Mouse (Mus musculus) lung, embryonic 16.5 days (tissue): ENCODE measurements around the gene Cacna2d3. TPM values are rescaled to one million over a fixed set of nuclear protein-coding genes. Genes with fewer than 3 reads are reported as not detected.

ENCODE experiments used
- ATAC-seq: fragments of 200-750 bp; cut with Nextera tagmentation; 2 replicates; pipeline ENCODE4 v1.8.0; 2017; ENCODE audit warnings: low read depth, mild to moderate bottlenecking, moderate library complexity
- H3K27ac ChIP-seq: fragments of 300-500 bp; sonication (generic); 2 replicates; pipeline ENCODE4 v1.5.1; 2014; ENCODE audit warnings: mild to moderate bottlenecking, control low read depth, low read length
- H3K27me3 ChIP-seq: fragments of 300-500 bp; sonication (generic); 2 replicates; pipeline ENCODE4 v1.6.1; 2014; ENCODE audit warnings: low read depth, low read length, mixed read lengths; ENCODE audit not compliant: control insufficient read depth, insufficient read depth
- H3K36me3 ChIP-seq: fragments of 300-500 bp; sonication (generic); 2 replicates; pipeline ENCODE4 v1.6.1; 2014; ENCODE audit warnings: low read length; ENCODE audit not compliant: control insufficient read depth, insufficient read depth
- H3K4me1 ChIP-seq: fragments of 300-500 bp; sonication (generic); replicated peaks from 2 replicates; pipeline ENCODE4 v1.6.1; 2014; ENCODE audit warnings: low read length, mixed read lengths; ENCODE audit not compliant: control insufficient read depth, insufficient read depth
- H3K4me2 ChIP-seq: fragments of 300-500 bp; sonication (generic); 2 replicates; pipeline ENCODE4 v1.6.1; 2014; ENCODE audit warnings: low read depth, low read length, control low read depth
- H3K4me3 ChIP-seq: fragments of 300-500 bp; sonication (generic); 2 replicates; pipeline ENCODE4 v1.5.1; 2014; ENCODE audit warnings: mild to moderate bottlenecking, low read length, control low read depth
- H3K9ac ChIP-seq: fragments of 300-500 bp; sonication (generic); 2 replicates; pipeline ENCODE4 v1.6.1; 2014; ENCODE audit warnings: low read length, control low read depth
- H3K9me3 ChIP-seq: fragments of 300-500 bp; sonication (generic); 2 replicates; pipeline ENCODE4 v1.6.1; 2016; ENCODE audit warnings: low read length; ENCODE audit not compliant: control insufficient read depth
- WGBS: fragments of 180-500 bp; shearing (Covaris S2); extraction: QIAGEN DNeasy Blood & Tissue Kit; methylation state at CpG from one replicate; pipeline ENCODE4 v1.1.7; 2014; 5-methylcytosine and 5-hydroxymethylcytosine counted together
- polyA plus RNA-seq: library from polyadenylated mRNA; unstranded; fragments of >200 nt; fragmentation: Nextera tagmentation; extraction: Ambion mirVana; gene quantifications from 2 replicates; pipeline ENCODE4 v1.2.1, GENCODE M21; 2015

The Cacna2d3 gene
- polyA plus RNA-seq, 1 experiment from 2014 or later = 0.98 TPM

GRCm38 (mm10) chr14:29429788-29430187 lies 291.9 kb downstream of the Cacna2d3 start:
- ATAC-seq = no peak
- Histone ChIP-seq H3K4me3 (no peak overlapping the region), H3K36me3 (no peaks in the 10 kb centered on the region), H3K4me1 (no peaks in the 10 kb centered on the region), H3K4me2 (no peak overlapping the region), H3K27ac (no peak overlapping the region), H3K9me3 (no peaks in the 10 kb centered on the region), H3K9ac (no peak overlapping the region), H3K27me3 (no peaks in the 10 kb centered on the region)
- WGBS = 76% methylated on average over 2 of the region's 2 CpGs

- Histone ChIP-seq H3K27ac (no peak overlapping the region), H3K9me3 (no peaks in the 10 kb centered on the region), H3K36me3 (no peaks in the 10 kb centered on the region), H3K27me3 (no peaks in the 10 kb centered on the region), H3K4me2 (no peak overlapping the region), H3K4me1 (no peaks in the 10 kb centered on the region), H3K9ac (no peak overlapping the region), H3K4me3 (no peak overlapping the region)
- 76% methylated on average over 3 of the region's 3 CpGs for WGBS
- no peak for ATAC-seq
These were observed 296.0 kb downstream of the Cacna2d3 start for GRCm38 (mm10) chr14:29425666-29426065.

GRCm38 (mm10) chr14:29425208-29425607 lies 296.5 kb downstream of the Cacna2d3 start:
- H3K9ac ChIP-seq = no peak overlapping the region
- H3K36me3 ChIP-seq = no peaks in the 10 kb centered on the region
- no peaks in the 10 kb centered on the region for H3K9me3 ChIP-seq
- no peak for ATAC-seq
- no peak overlapping the region for H3K4me2 ChIP-seq
- H3K27ac ChIP-seq = no peak overlapping the region
- H3K27me3 ChIP-seq = no peaks in the 10 kb centered on the region
- H3K4me3 ChIP-seq = no peak overlapping the region
- no peaks in the 10 kb centered on the region for H3K4me1 ChIP-seq
- WGBS = 83% methylated on average over 3 of the region's 3 CpGs

- WGBS = 10% methylated on average over 2 of the region's 2 CpGs
- peaks cover 4% of the 10 kb centered on the region for H3K4me1 ChIP-seq
- no peak overlapping the region for H3K27ac ChIP-seq
- no peaks in the 10 kb centered on the region for H3K36me3 ChIP-seq
- H3K4me3 ChIP-seq = no peak overlapping the region
- H3K4me2 ChIP-seq = no peak overlapping the region
- H3K27me3 ChIP-seq = no peaks in the 10 kb centered on the region
- H3K9me3 ChIP-seq = no peaks in the 10 kb centered on the region
- no peak overlapping the region for H3K9ac ChIP-seq
- ATAC-seq = no peak
These were observed 315.8 kb downstream of the Cacna2d3 start for GRCm38 (mm10) chr14:29405878-29406165.

- Histone ChIP-seq H3K9me3 (no peaks in the 10 kb centered on the region), H3K4me3 (no peak overlapping the region), H3K27me3 (no peaks in the 10 kb centered on the region), H3K4me2 (no peak overlapping the region), H3K4me1 (peaks cover 4% of the 10 kb centered on the region), H3K36me3 (no peaks in the 10 kb centered on the region), H3K27ac (no peak overlapping the region), H3K9ac (no peak overlapping the region)
- WGBS = 25% methylated on average over 8 of the region's 8 CpGs
- ATAC-seq = peak; percentile 57; the same call in 1 of the 2 replicates
These were observed 316.4 kb downstream of the Cacna2d3 start for GRCm38 (mm10) chr14:29405125-29405877.

GRCm38 (mm10) chr14:29403849-29404808 lies 317.5 kb downstream of the Cacna2d3 start:
- peaks cover 4% of the 10 kb centered on the region for H3K4me1 ChIP-seq
- H3K4me3 ChIP-seq = no peak overlapping the region
- H3K27ac ChIP-seq = no peak overlapping the region
- no peaks in the 10 kb centered on the region for H3K27me3 ChIP-seq
- 53% methylated on average over 8 of the region's 8 CpGs for WGBS
- no peak overlapping the region for H3K4me2 ChIP-seq
- no peak overlapping the region for H3K9ac ChIP-seq
- no peaks in the 10 kb centered on the region for H3K36me3 ChIP-seq
- H3K9me3 ChIP-seq = no peaks in the 10 kb centered on the region
- ATAC-seq = peak; percentile 81

- ATAC-seq = no peak
- WGBS = 70% methylated on average over 8 of the region's 8 CpGs
These were observed 319.2 kb downstream of the Cacna2d3 start for GRCm38 (mm10) chr14:29402471-29402870.

GRCm38 (mm10) chr14:29393786-29394185 lies 327.9 kb downstream of the Cacna2d3 start:
- 66% methylated on average over 8 of the region's 8 CpGs for WGBS
- Histone ChIP-seq H3K4me1 (peaks cover 10% of the 10 kb centered on the region; the same call in 1 of the 2 replicates), H3K4me2 (no peak overlapping the region), H3K27ac (no peak overlapping the region), H3K36me3 (no peaks in the 10 kb centered on the region), H3K4me3 (no peak overlapping the region), H3K9ac (no peak overlapping the region), H3K9me3 (no peaks in the 10 kb centered on the region), H3K27me3 (no peaks in the 10 kb centered on the region)
- ATAC-seq = no peak

More at GRCm38 (mm10) chr14:29402471-29402870, 319.2 kb downstream of the Cacna2d3 start:
- Histone ChIP-seq H3K4me2 (no peak overlapping the region), H3K27me3 (no peaks in the 10 kb centered on the region), H3K9me3 (no peaks in the 10 kb centered on the region), H3K36me3 (no peaks in the 10 kb centered on the region), H3K9ac (no peak overlapping the region), H3K4me3 (no peak overlapping the region), H3K27ac (no peak overlapping the region), H3K4me1 (peaks cover 6% of the 10 kb centered on the region)

- H3K27me3 ChIP-seq = no peaks in the 10 kb centered on the region
- H3K36me3 ChIP-seq = no peaks in the 10 kb centered on the region
- ATAC-seq = no peak
- H3K27ac ChIP-seq = no peak overlapping the region
- no peaks in the 10 kb centered on the region for H3K9me3 ChIP-seq
- no peak overlapping the region for H3K9ac ChIP-seq
- WGBS = 90% methylated on average over 3 of the region's 3 CpGs
- H3K4me3 ChIP-seq = no peak overlapping the region
- H3K4me1 ChIP-seq = peaks cover 9% of the 10 kb centered on the region; the same call in 1 of the 2 replicates
- no peak overlapping the region for H3K4me2 ChIP-seq
These were observed 328.8 kb downstream of the Cacna2d3 start for GRCm38 (mm10) chr14:29392851-29393250.
